Mouse (Mus musculus): Measurements from ENCODE around the gene Gm13102. TPM values are rescaled to one million over a fixed set of nuclear protein-coding genes. Genes with fewer than 3 reads are reported as not detected.
"Not testable (repeated sequence)": the region's sequence is repeated elsewhere in the genome, so short reads cannot be mapped to it uniquely, and the experiment has no call there.

Gm13102 gene
- not detected for total RNA-seq (2021)

DNA sequence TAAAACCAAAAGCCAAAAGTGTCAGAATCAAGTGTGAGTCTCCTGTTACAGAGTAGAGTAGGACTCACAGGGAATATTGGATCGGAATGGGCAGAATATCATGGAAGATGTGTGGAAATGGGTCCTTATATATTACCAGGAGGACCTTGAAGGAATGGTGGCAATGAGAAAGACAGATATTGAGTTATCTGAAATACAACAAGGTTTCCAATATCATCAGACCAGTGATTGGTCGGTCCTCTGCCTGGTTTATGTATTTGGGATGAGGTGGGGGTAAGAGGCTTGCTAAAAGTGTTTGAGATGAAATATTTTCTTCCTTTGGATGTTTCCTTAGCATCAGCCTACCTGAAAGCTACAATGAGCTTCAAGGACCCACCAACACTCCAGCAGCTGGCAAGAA is at the start of gene Gm13102:
Gene Gm13102 (plus strand): TSS at position 301 of the 400 bp plus-strand sequence.
- intact Hi-C loops (cut with DNase I); DNase-seq (ENCODE audit: low spot score): not testable (repeated sequence)

DNA sequence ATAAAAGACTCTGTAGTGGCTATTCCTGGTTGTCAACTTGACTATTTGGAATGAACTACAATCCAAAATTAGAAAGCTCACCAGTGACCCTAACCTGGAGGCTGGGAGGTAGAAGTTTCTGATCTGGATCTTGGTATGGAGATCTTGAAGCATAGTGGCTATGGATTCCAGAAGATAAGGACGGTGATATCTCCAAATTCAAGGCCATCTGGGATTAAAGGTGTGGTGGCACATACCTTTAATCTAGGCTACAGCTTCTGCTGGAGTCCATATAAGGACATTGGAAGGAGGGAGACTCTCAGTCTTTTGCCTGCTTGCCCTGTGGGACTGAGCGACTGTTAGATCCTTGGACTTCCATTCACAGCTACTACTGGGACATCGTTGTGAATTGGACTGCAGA is 47.4 kb upstream of the Gm13102 start, which contains the start of gene Pramel4:
Gene Pramel4 (plus strand): TSS at position 301 of the 400 bp plus-strand sequence.
- DNase-seq (ENCODE audit: low spot score), result not testable (repeated sequence)
- intact Hi-C loops (cut with DNase I), result loop anchor here (5.0 kb wide), 1 partner anchor 78 kb away; no protein-coding TSS in a partner anchor

Other genes starting within 250 kb of the Gm13102 start
- not detected for gene Pramef6, start 206.1 kb upstream of the Gm13102 start, total RNA-seq (2021)
- gene Pramef25, start 155.5 kb upstream of the Gm13102 start, total RNA-seq (2021), result not detected
- not detected for gene Gm13101, start 139.5 kb upstream of the Gm13102 start, total RNA-seq (2021)
- gene Pramef17, start 112.1 kb upstream of the Gm13102 start, total RNA-seq (2021), result not detected
- gene Pramel4, start 47.3 kb upstream of the Gm13102 start, total RNA-seq (2021), result not detected
- not detected for gene Oog3, start 56.2 kb downstream of the Gm13102 start, total RNA-seq (2021)
- not detected for gene Oog2, start 84.2 kb downstream of the Gm13102 start, total RNA-seq (2021)
- gene C87977, start 106.8 kb downstream of the Gm13102 start, total RNA-seq (2021), result not detected
- gene Pramel5, start 174.0 kb downstream of the Gm13102 start, total RNA-seq (2021), result not detected
- not detected for gene Gm13128, start 223.8 kb downstream of the Gm13102 start, total RNA-seq (2021)

Data from heart, postnatal 25 days (tissue).